Mouse (Mus musculus) megakaryocyte-erythroid progenitor cell, adult 5 weeks (primary cell): Measurements from ENCODE around the gene Ptpro. TPM values are rescaled to one million over a fixed set of nuclear protein-coding genes. Genes with fewer than 3 reads are reported as not detected.

Experiments used
- polyA plus RNA-seq: library from polyadenylated mRNA; stranded (reverse); fragments of >175 nt; gene quantifications from 2 replicates; pipeline ENCODE4 v1.2.3, GENCODE M21; 2012

The Ptpro gene
- 0.16 and 0.48 TPM in 2 replicates for polyA plus RNA-seq

GRCm38 (mm10) chr6:137252194-137252886 lies at the start of gene Ptpro:
Ptpro (plus strand) TSS chr6:137252319.

Other genes with a start within 250 kb of the Ptpro start
- gene Rerg, start 81.8 kb upstream of the Ptpro start, polyA plus RNA-seq = 0.30 TPM in 1 of 2 replicates, not detected in the other